Mouse (Mus musculus): ENCODE results near the gene Otulinl. TPM values are rescaled to one million over a fixed set of nuclear protein-coding genes. Genes with fewer than 3 reads are reported as not detected.
A peak's percentile ranks its signal among the peaks of the same experiment; 100 is the strongest.

Gene Otulinl
- total and polyA plus RNA-seq, 2 experiments from 2014 or later = 7.5 to 17.0 TPM

GRCm38 (mm10) chr15:27718668-27719067, 37.3 kb upstream of the Otulinl start:
- H3K27me3 ChIP-seq (ENCODE audit: insufficient read depth, low read length) = no peaks in the 10 kb centered on the region
- no peak overlapping the region for H3K4me3 ChIP-seq (ENCODE audit: low read depth, low read length)
- H3K36me3 ChIP-seq (ENCODE audit: insufficient read depth) = no peaks in the 10 kb centered on the region
- WGBS = 83% methylated on average over 7 of the region's 7 CpGs
- ATAC-seq (no peak), DNase-seq (no peak)
- no peaks in the 10 kb centered on the region for H3K4me1 ChIP-seq (ENCODE audit: insufficient read depth)
- H3K9me3 ChIP-seq (ENCODE audit: low read length) = no peaks in the 10 kb centered on the region
- no peak overlapping the region for H3K27ac ChIP-seq (ENCODE audit: low read depth, low read length)
- H3K9ac ChIP-seq = no peak overlapping the region
- no peak overlapping the region for H3K4me2 ChIP-seq (ENCODE audit: low read depth)
- no peak for TF ChIP-seq CTCF (IDR thresholded peaks at IDR 0.05; ENCODE audit: low read depth)

GRCm38 (mm10) chr15:27715331-27715730, 34.0 kb upstream of the Otulinl start:
- Histone ChIP-seq H3K27ac (ENCODE audit: low read depth, low read length) (no peak overlapping the region), H3K27me3 (ENCODE audit: insufficient read depth, low read length) (no peaks in the 10 kb centered on the region), H3K9me3 (ENCODE audit: low read length) (no peaks in the 10 kb centered on the region), H3K4me3 (ENCODE audit: low read depth, low read length) (no peak overlapping the region), H3K36me3 (ENCODE audit: insufficient read depth) (no peaks in the 10 kb centered on the region), H3K4me2 (ENCODE audit: low read depth) (no peak overlapping the region), H3K4me1 (ENCODE audit: insufficient read depth) (no peaks in the 10 kb centered on the region), H3K9ac (no peak overlapping the region; the same call in 1 of the 2 replicates)
- DNase-seq (peak; percentile 30), ATAC-seq (peak; percentile 85)
- WGBS = 32% methylated on average over 3 of the region's 3 CpGs
- peak; percentile 58 for TF ChIP-seq CTCF (IDR thresholded peaks at IDR 0.05; ENCODE audit: low read depth)

GRCm38 (mm10) chr15:27710698-27711097, 29.3 kb upstream of the Otulinl start:
- no peak for TF ChIP-seq CTCF (IDR thresholded peaks at IDR 0.05; ENCODE audit: low read depth)
- Histone ChIP-seq H3K4me1 (ENCODE audit: insufficient read depth) (no peaks in the 10 kb centered on the region), H3K4me3 (ENCODE audit: low read depth, low read length) (no peak overlapping the region), H3K4me2 (ENCODE audit: low read depth) (no peak overlapping the region), H3K36me3 (ENCODE audit: insufficient read depth) (no peaks in the 10 kb centered on the region), H3K27ac (ENCODE audit: low read depth, low read length) (no peak overlapping the region), H3K9me3 (ENCODE audit: low read length) (no peaks in the 10 kb centered on the region), H3K27me3 (ENCODE audit: insufficient read depth, low read length) (no peaks in the 10 kb centered on the region), H3K9ac (no peak overlapping the region)
- WGBS = 79% methylated on average over 9 of the region's 9 CpGs
- ATAC-seq = no peak
- no peak for DNase-seq

- DNase-seq (no peak), ATAC-seq (no peak)
- Histone ChIP-seq H3K4me3 (ENCODE audit: low read depth, low read length) (no peak overlapping the region), H3K27ac (ENCODE audit: low read depth, low read length) (no peak overlapping the region), H3K9ac (no peak overlapping the region), H3K4me1 (ENCODE audit: insufficient read depth) (no peaks in the 10 kb centered on the region), H3K9me3 (ENCODE audit: low read length) (no peaks in the 10 kb centered on the region), H3K27me3 (ENCODE audit: insufficient read depth, low read length) (no peaks in the 10 kb centered on the region), H3K36me3 (ENCODE audit: insufficient read depth) (no peaks in the 10 kb centered on the region), H3K4me2 (ENCODE audit: low read depth) (no peak overlapping the region)
- 87% methylated on average over 7 of the region's 7 CpGs for WGBS
- no peak for TF ChIP-seq CTCF (IDR thresholded peaks at IDR 0.05; ENCODE audit: low read depth)
These were observed 27.7 kb upstream of the Otulinl start for GRCm38 (mm10) chr15:27708968-27709612.

GRCm38 (mm10) chr15:27708499-27708898, 27.1 kb upstream of the Otulinl start:
- Histone ChIP-seq H3K4me2 (ENCODE audit: low read depth) (no peak overlapping the region), H3K27ac (ENCODE audit: low read depth, low read length) (no peak overlapping the region), H3K4me3 (ENCODE audit: low read depth, low read length) (no peak overlapping the region), H3K9ac (no peak overlapping the region), H3K27me3 (ENCODE audit: insufficient read depth, low read length) (no peaks in the 10 kb centered on the region), H3K4me1 (ENCODE audit: insufficient read depth) (no peaks in the 10 kb centered on the region; the same call in 1 of the 2 replicates), H3K9me3 (ENCODE audit: low read length) (no peaks in the 10 kb centered on the region), H3K36me3 (ENCODE audit: insufficient read depth) (no peaks in the 10 kb centered on the region)
- 64% methylated on average over 3 of the region's 3 CpGs for WGBS
- ATAC-seq (no peak), DNase-seq (no peak)
- no peak for TF ChIP-seq CTCF (IDR thresholded peaks at IDR 0.05; ENCODE audit: low read depth)

DNA sequence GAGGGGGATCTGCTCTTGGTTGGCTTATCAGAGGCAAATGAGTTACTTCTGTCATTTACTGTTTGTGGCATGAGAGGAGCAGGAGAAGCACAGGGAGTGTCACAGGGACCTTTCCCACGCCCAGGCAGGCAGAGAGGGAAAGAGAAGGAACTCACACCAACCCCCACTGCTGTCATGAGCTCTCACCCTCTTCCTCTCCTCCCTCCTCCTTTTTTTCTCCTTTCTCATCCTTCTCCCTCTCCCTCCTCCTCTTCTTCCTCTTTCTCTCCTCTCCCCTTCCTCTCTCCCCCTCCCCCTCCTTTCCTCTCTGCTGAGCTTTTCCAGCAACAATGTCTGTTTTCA, 21.6 kb upstream of the Otulinl start:
- 0 out of 2 replicates have a peak, but pooled peaks have one; percentile 10 for ATAC-seq
- Histone ChIP-seq H3K36me3 (ENCODE audit: insufficient read depth) (no peaks in the 10 kb centered on the region), H3K9ac (no peak overlapping the region), H3K9me3 (ENCODE audit: low read length) (no peaks in the 10 kb centered on the region), H3K27ac (ENCODE audit: low read depth, low read length) (no peak overlapping the region), H3K4me3 (ENCODE audit: low read depth, low read length) (no peak overlapping the region), H3K4me2 (ENCODE audit: low read depth) (no peak overlapping the region), H3K4me1 (ENCODE audit: insufficient read depth) (no peaks in the 10 kb centered on the region; the same call in 1 of the 2 replicates), H3K27me3 (ENCODE audit: insufficient read depth, low read length) (no peaks in the 10 kb centered on the region)
- 22% methylated on average over 1 of the region's 1 CpGs for WGBS
- DNase-seq = no peak
- no peak for TF ChIP-seq CTCF (IDR thresholded peaks at IDR 0.05; ENCODE audit: low read depth)

- H3K4me3 ChIP-seq (ENCODE audit: low read depth, low read length) = no peak overlapping the region
- 29% methylated on average over 11 of the region's 11 CpGs for WGBS
- no peaks in the 10 kb centered on the region for H3K36me3 ChIP-seq (ENCODE audit: insufficient read depth)
- no peaks in the 10 kb centered on the region for H3K27me3 ChIP-seq (ENCODE audit: insufficient read depth, low read length)
- H3K27ac ChIP-seq (ENCODE audit: low read depth, low read length) = no peak overlapping the region
- no peaks in the 10 kb centered on the region; the same call in 1 of the 2 replicates for H3K4me1 ChIP-seq (ENCODE audit: insufficient read depth)
- ATAC-seq (peak; percentile 40; the same call in 1 of the 2 replicates), DNase-seq (no peak)
- no peak overlapping the region for H3K4me2 ChIP-seq (ENCODE audit: low read depth)
- H3K9me3 ChIP-seq (ENCODE audit: low read length) = no peaks in the 10 kb centered on the region
- H3K9ac ChIP-seq = no peak overlapping the region
- no peak for TF ChIP-seq CTCF (IDR thresholded peaks at IDR 0.05; ENCODE audit: low read depth)
These were observed 20.9 kb upstream of the Otulinl start for GRCm38 (mm10) chr15:27702031-27702971.

All from forebrain, postnatal 0 days (tissue).